22 mouse cellular contexts compared by ENCODE assay signal in the genomic region with DNA sequence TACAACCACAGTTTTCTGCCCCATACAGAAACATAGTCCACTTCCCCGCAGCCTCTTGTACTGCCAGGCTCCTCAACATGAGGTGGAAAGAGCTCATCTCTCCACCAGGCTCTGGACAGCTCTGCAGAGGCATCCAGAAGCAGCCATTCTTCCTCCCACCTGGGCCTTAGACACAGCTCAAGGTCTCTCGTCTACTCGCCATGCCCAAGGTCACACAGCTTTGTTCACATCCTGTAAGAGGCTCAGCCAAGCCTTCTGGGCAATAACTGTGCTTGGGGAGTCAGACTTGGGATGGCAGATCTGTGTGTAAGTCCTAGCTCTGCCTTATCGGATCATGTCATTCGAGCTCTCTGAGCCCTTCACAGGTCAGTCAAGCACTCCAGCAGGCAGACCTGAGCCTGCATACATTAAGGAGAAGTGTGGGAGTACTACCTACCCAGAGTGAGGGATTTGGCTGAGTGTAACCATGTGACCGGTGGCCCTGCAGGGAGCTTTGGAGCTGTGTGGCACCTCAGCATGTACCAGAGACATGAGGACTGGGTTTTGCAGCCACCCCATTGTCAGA. TPM values are rescaled to one million over a fixed set of nuclear protein-coding genes. Genes with fewer than 3 reads are reported as not detected.
DNase-seq lines count a peak whose midpoint lies in the region; ATAC-seq lines count a peak whose summit lies in the region.
"Had no signal": no experiment of that assay in that cellular context is flagged by ENCODE, and none has a peak within 500 bp of the region (broad histone marks: within the 10 kb centered on the region; RNA-seq: fewer than 3 reads in every experiment).

No protein-coding gene starts in this region.

- no peaks in the 10 kb centered on the region for H3K4me1 ChIP-seq in forebrain, embryonic 16.5 days (replicated peaks; ENCODE audit: control insufficient read depth, insufficient read depth, low read length)
- H3K4me1 ChIP-seq: forebrain, embryonic 15.5 days had no signal

- no peak overlapping the region for H3K9ac ChIP-seq in forebrain, embryonic 16.5 days (replicated peaks; ENCODE audit: low read depth, low read length)
- H3K9ac ChIP-seq: forebrain, embryonic 15.5 days had no signal

- H3K4me3 ChIP-seq in forebrain, embryonic 16.5 days (replicated peaks; ENCODE audit: low read length) = no peak overlapping the region
- H3K4me3 ChIP-seq: forebrain, embryonic 15.5 days; gastrocnemius, adult 2 months; megakaryocyte, embryonic 14.5 days had no signal

- H3K4me2 ChIP-seq in forebrain, embryonic 16.5 days (ENCODE audit: low read length) = no peak overlapping the region
- H3K4me2 ChIP-seq: forebrain, embryonic 15.5 days had no signal

- no peaks in the 10 kb centered on the region for H3K27me3 ChIP-seq in forebrain, embryonic 16.5 days (replicated peaks; ENCODE audit: control insufficient read depth, insufficient read depth, low read length)
- H3K27me3 ChIP-seq: forebrain, embryonic 15.5 days had no signal

- 82% methylated on average over 6 of the region's 6 CpGs for WGBS in forebrain, embryonic 16.5 days

- DNase-seq in adrenal gland, adult 2 months = peak; percentile 54
- no peak for DNase-seq in adrenal gland, adult 18-20 months (ENCODE audit: low spot score in 2 of 2)
- DNase-seq in adrenal gland, adult 8-10 months = peak; percentile 48
- peak; percentile 28 to 70 for DNase-seq in kidney, adult 8-10 months
- peak; percentile 34 to 71 for DNase-seq in kidney, postnatal 25 days
- DNase-seq in urinary bladder, postnatal 14 days (ENCODE audit: low spot score) = no peak
- DNase-seq in layer of hippocampus, adult 9-11 months = no peak
- DNase-seq: cerebellum, adult 11-12 months; cerebellum, postnatal 36 days; gastrocnemius, adult 2 months; heart, postnatal 14 days; lung, postnatal 10 days; right cerebral cortex, postnatal 14 days had no signal

- H3K36me3 ChIP-seq in forebrain, embryonic 16.5 days (ENCODE audit: control insufficient read depth, insufficient read depth) = no peaks in the 10 kb centered on the region
- H3K36me3 ChIP-seq: forebrain, embryonic 15.5 days had no signal

- H3K9me3 ChIP-seq in forebrain, embryonic 16.5 days (ENCODE audit: control insufficient read depth, low read length) = no peaks in the 10 kb centered on the region
- H3K9me3 ChIP-seq: forebrain, embryonic 15.5 days had no signal

- H3K27ac ChIP-seq in forebrain, embryonic 16.5 days (ENCODE audit: low read length) = no peak overlapping the region
- H3K27ac ChIP-seq: forebrain, embryonic 15.5 days; gastrocnemius, adult 2 months had no signal

- no peak for ATAC-seq in forebrain, embryonic 16.5 days
- ATAC-seq: forebrain, embryonic 15.5 days; hindbrain, embryonic 16.5 days; intestine, postnatal 0 days had no signal

RNA-seq across cellular contexts. Expression of gene Spink4, which starts 3.3 kb away (rescaled TPM):
- 100 to 1,000 TPM in 1 of 2 experiments, not detected in 1; 112 TPM for total RNA-seq in adrenal gland, adult 2 months (2021)
- polyA plus RNA-seq in adrenal gland, adult 2 months (2012; rRNA removed) = 6.3 and 15.7 TPM in 2 replicates
- total RNA-seq in adrenal gland, adult 18-20 months (2021) = 100 to 1,000 TPM in 1 of 2 experiments, not detected in 1; 120 TPM
- total RNA-seq in adrenal gland, adult 8-10 months (2022) = 100 to 1,000 TPM in 2 of 4 experiments, not detected in 2; 117 to 151 TPM
- polyA plus RNA-seq in forebrain, embryonic 16.5 days (2015; fragmentation: Nextera tagmentation; extraction: Ambion mirVana) = not detected in 2 replicates
- total RNA-seq: gastrocnemius, adult 2 months; layer of hippocampus, postnatal 14 days; left cerebral cortex, postnatal 14 days; midbrain, postnatal 0 days had no signal
- polyA plus RNA-seq: forebrain, embryonic 15.5 days; hindbrain, embryonic 16.5 days; midbrain, postnatal 0 days; spleen, adult 2 months had no signal

RNA-seq across cellular contexts. Expression of gene Bag1, which starts 24.9 kb away (rescaled TPM):
- total RNA-seq in adrenal gland, adult 2 months (2021) = 100 to 1,000 TPM; 274 to 368 TPM
- 268 and 567 TPM in 2 replicates for polyA plus RNA-seq in adrenal gland, adult 2 months (2012; rRNA removed)
- 100 to 1,000 TPM; 306 to 371 TPM for total RNA-seq in adrenal gland, adult 18-20 months (2021)
- 100 to 1,000 TPM; 187 to 375 (median 251) TPM for total RNA-seq in adrenal gland, adult 8-10 months (2022)
- 180 and 214 TPM in 2 replicates for polyA plus RNA-seq in forebrain, embryonic 16.5 days (2015; fragmentation: Nextera tagmentation; extraction: Ambion mirVana)

RNA-seq across cellular contexts. Expression of gene Chmp5, which starts 25.0 kb away (rescaled TPM):
- total RNA-seq in adrenal gland, adult 2 months (2021) = 100 to 1,000 TPM; 101 to 104 TPM
- 4.1 and 4.5 TPM in 2 replicates for polyA plus RNA-seq in adrenal gland, adult 2 months (2012; rRNA removed)
- 100 to 1,000 TPM in 1 of 2 experiments, 10 to 100 TPM in 1; 95.1 to 114 TPM for total RNA-seq in adrenal gland, adult 18-20 months (2021)
- total RNA-seq in adrenal gland, adult 8-10 months (2022) = 100 to 1,000 TPM in 3 of 4 experiments, 10 to 100 TPM in 1; 97.2 to 108 (median 103) TPM
- 167 and 183 TPM in 2 replicates for polyA plus RNA-seq in forebrain, embryonic 16.5 days (2015; fragmentation: Nextera tagmentation; extraction: Ambion mirVana)

RNA-seq across cellular contexts. Expression of gene Nfx1, which starts 47.5 kb away (rescaled TPM):
- 10 to 100 TPM; 66.1 to 93.2 TPM for total RNA-seq in adrenal gland, adult 2 months (2021)
- polyA plus RNA-seq in adrenal gland, adult 2 months (2012; rRNA removed) = 23.7 and 31.0 TPM in 2 replicates
- total RNA-seq in adrenal gland, adult 18-20 months (2021) = 10 to 100 TPM; 96.3 to 97.4 TPM
- 100 to 1,000 TPM in 2 of 4 experiments, 10 to 100 TPM in 2; 86.1 to 168 (median 125) TPM for total RNA-seq in adrenal gland, adult 8-10 months (2022)
- polyA plus RNA-seq in forebrain, embryonic 16.5 days (2015; fragmentation: Nextera tagmentation; extraction: Ambion mirVana) = 133 and 141 TPM in 2 replicates

Comparison
In these comparisons a context has a peak if more than half of its experiments do, and no peak if none do; other contexts are left out.
1. DNase-seq: peak in adrenal gland, adult 2 months (single experiment), adrenal gland, adult 8-10 months (single experiment), kidney, adult 8-10 months (2 of 2) and kidney, postnatal 25 days (2 of 2); none in adrenal gland, adult 18-20 months (0 of 2), urinary bladder, postnatal 14 days (single experiment) and layer of hippocampus, adult 9-11 months (single experiment).